Mouse (Mus musculus) olfactory bulb, adult 2 months (tissue): ENCODE data around the gene Cd47. TPM values are rescaled to one million over a fixed set of nuclear protein-coding genes. Genes with fewer than 3 reads are reported as not detected.

Experiments
- H3K27ac ChIP-seq: fragments of 200-500 bp; 2 replicates; pipeline ENCODE4 v1.5.1; 2012; ENCODE audit warnings: low read depth, low read length; ENCODE audit not compliant: insufficient read depth
- H3K4me1 ChIP-seq: fragments of 200-500 bp; 2 replicates; pipeline ENCODE4 v1.6.1; 2012; ENCODE audit warnings: low read length; ENCODE audit not compliant: control insufficient read depth, insufficient read depth
- H3K4me3 ChIP-seq: fragments of 200-500 bp; 2 replicates; pipeline ENCODE4 v1.5.1; 2012; ENCODE audit warnings: mild to moderate bottlenecking, low read depth, low read length, moderate library complexity; ENCODE audit not compliant: insufficient read depth
- CTCF ChIP-seq: fragments of 200-500 bp; IDR thresholded peaks from 2 replicates; pipeline ENCODE4 v1.5.1; 2012; ENCODE audit warnings: low read depth, mild to moderate bottlenecking, low read length, moderate library complexity; ENCODE audit not compliant: insufficient read depth
- POLR2A ChIP-seq: fragments of 200-500 bp; IDR thresholded peaks from 2 replicates; pipeline ENCODE4 v1.6.1; 2012; ENCODE audit warnings: mild to moderate bottlenecking, low read depth, low read length, moderate library complexity; ENCODE audit not compliant: insufficient read depth
- WGBS: fragments of 180-500 bp; shearing (Covaris S2); methylation state at CpG from one replicate; pipeline ENCODE4 v1.1.7; 2018; 5-methylcytosine and 5-hydroxymethylcytosine counted together
- polyA plus RNA-seq: library from polyadenylated mRNA; stranded (reverse); fragments of >200 nt; gene quantifications from 2 replicates; pipeline ENCODE4 v1.2.4, GENCODE M21; 2012; ENCODE audit warnings: low replicate concordance; ENCODE audit not compliant: missing spikeins, insufficient read depth, insufficient read length

The Cd47 gene
- polyA plus RNA-seq, 1 experiment: not detected

DNA sequence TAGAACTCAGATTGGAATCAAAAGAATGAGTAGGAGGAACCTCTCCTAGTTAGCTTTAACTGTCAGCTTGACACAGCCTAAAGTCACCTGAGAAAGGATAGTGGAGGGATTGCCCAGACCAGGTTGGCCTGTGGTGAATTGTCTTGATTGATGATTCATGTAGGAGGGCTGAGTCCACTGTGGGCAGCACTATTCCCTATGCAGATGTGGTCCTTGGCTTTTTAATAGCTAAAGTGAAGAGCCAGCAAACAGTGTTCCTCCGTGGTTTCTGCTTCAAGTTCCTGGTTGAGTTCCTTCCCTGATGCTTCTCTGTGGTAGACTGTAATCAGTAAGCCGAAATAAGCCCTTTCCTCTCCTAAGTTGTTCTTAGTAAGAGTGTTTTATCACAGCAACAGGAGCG is 91.9 kb downstream of the Cd47 start:
- Histone ChIP-seq H3K4me1 (peaks cover 9% of the 10 kb centered on the region), H3K4me3 (no peak overlapping the region), H3K27ac (no peak overlapping the region)
- no peak for TF ChIP-seq POLR2A
- TF ChIP-seq CTCF: no peak
- WGBS: 94% methylated on average over 3 of the region's 3 CpGs

DNA sequence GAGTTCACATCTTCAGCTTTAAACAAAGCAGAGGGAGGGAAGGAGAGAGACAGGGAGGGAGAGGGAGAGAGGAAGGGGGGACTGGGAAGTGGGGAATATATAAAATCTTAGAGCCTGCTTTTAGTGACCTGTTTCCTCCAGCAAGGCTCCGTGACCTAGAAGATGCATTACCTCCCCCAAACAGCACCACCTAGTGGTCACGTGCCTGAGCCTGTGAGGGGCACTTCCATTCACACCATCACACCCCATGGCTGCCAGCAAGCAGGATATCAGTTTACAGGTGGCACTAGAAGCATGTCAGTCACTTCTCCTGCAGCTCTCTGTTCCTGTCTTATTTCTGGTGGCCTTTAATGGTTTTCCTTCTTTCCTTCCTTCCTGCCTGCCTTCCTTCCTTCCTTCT is 92.6 kb downstream of the Cd47 start:
- no peak overlapping the region for H3K27ac ChIP-seq
- H3K4me1 ChIP-seq: peaks cover 9% of the 10 kb centered on the region
- 69% methylated on average over 2 of the region's 2 CpGs for WGBS
- TF ChIP-seq POLR2A: no peak
- 0 out of 2 replicates have a peak, but pooled peaks have one; percentile 17 for TF ChIP-seq CTCF
- H3K4me3 ChIP-seq: no peak overlapping the region

DNA sequence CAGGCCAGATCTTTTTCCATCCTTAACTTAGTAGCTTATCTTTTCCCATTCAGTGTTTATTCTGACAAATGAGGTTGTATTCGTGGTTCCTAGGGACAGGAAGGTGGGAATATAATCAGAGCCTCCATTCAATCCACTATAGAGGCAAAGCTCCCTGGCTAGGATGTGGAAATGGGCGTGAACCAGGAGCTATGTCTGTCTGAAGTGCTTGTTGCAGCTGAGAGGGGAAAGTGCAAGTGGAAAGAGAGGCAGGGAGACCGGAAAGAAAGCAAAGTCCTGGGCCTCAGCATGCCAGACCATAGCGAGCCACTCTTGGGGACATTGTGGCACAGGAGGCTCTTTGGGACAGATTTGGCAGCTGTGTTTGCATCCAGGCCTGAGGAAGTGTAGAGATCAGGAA is 94.3 kb downstream of the Cd47 start:
- TF ChIP-seq CTCF (no peak), POLR2A (no peak)
- 57% methylated on average over 4 of the region's 4 CpGs for WGBS
- no peak overlapping the region for H3K4me3 ChIP-seq
- H3K27ac ChIP-seq: no peak overlapping the region
- H3K4me1 ChIP-seq: peaks cover 6% of the 10 kb centered on the region

DNA sequence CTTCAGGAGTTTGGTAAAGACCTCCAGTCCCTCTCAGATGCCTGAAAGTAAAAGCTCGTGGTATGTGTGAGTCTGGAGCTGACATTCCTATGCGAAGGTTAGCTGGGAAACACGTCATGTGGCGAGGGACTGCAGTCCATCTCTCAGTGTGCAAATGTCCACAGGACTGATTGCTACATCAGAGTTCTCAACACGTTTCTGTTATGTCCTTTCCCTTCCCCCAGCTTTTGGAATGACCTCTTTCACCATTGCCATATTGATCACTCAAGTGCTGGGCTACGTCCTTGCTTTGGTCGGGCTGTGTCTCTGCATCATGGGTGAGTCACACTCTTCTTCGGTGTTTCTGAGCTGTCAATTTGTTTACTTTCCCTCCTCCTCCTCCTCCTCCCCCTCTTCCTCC is 95.8 kb downstream of the Cd47 start:
- Histone ChIP-seq H3K27ac (no peak overlapping the region), H3K4me3 (no peak overlapping the region)
- WGBS: 68% methylated on average over 8 of the region's 8 CpGs

DNA sequence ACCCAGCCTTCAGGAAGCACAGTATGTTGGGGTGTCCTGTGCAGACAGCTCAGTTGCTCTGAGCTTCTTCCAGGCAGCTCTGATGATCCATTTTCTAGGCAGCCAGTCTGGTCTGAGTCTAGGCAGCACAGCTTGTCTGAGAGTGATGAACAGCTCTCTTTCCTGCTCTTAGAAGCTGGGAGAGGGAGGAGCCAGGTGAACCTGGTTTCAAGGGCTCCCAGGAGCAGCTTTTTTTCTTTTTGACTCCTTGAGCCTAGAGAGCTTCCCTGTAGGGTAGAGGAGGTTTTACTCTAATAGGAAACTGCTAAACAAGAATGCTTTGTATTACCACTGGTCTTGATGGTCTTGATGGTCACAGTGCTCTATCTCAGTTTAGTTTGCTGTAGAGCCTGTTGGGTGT is 101.1 kb downstream of the Cd47 start:
- H3K4me1 ChIP-seq: peaks cover 10% of the 10 kb centered on the region

More for the DNA sequence above, 95.8 kb downstream of the Cd47 start:
- no peak for TF ChIP-seq CTCF
- no peak for TF ChIP-seq POLR2A
- peaks cover 6% of the 10 kb centered on the region for H3K4me1 ChIP-seq

DNA sequence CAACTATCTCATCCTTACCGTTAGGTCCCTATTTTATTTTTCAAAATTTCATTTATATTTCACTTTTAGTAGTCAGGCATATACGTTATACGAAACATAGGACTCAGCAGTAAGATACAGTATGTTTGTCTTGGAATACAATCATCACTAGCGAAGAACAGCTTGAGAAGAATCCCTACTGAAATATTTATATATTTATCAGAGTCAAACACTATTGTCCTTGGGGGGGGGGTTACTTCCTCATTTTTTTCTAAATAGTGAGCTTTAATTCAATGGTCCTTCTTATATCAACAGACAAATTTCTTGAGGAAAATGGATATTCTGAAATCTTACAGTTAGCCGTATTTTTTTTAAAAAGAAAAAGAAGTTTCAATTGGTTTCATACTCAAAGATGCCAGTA is 101.8 kb downstream of the Cd47 start:
- Histone ChIP-seq H3K4me1 (peaks cover 10% of the 10 kb centered on the region), H3K4me3 (no peak overlapping the region), H3K27ac (no peak overlapping the region)
- TF ChIP-seq CTCF: no peak
- no peak for TF ChIP-seq POLR2A
- WGBS: 95% methylated on average over 5 of the region's 5 CpGs

More for the DNA sequence above, 101.1 kb downstream of the Cd47 start:
- TF ChIP-seq POLR2A (no peak), CTCF (no peak)
- Histone ChIP-seq H3K27ac (no peak overlapping the region), H3K4me3 (no peak overlapping the region)

DNA sequence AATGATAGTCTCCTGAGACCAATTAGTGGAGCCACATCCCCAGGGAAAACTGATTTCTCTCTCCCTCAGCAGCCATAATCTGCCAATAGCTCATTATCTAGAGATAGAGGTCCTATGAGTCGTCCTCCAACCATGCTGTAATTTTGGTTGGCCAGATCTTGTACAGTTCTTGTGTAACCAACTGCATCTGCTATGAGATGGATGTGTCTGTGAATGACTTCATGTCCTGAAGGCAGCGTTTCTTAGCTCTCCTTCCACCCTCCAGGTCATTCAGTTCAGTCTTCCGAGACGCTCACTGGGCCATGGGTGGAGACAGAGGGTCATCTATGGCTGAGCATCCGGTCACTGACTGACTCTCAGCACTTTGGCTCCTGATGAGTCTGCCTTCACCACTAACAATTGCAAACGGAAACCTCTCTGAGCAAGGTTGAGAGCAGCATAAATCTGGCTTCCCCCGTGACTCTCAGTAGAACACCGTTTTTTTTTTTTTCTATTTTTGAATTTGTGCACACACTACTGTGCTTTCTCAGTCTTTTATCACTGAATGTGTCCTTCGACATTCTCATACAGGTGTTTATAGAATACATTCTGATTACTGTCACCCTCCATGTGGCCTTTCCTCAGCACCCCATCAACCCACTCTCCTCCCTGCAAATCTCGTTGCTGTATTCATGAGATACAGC is 104.1 kb downstream of the Cd47 start:
- 80% methylated on average over 10 of the region's 10 CpGs for WGBS

DNA sequence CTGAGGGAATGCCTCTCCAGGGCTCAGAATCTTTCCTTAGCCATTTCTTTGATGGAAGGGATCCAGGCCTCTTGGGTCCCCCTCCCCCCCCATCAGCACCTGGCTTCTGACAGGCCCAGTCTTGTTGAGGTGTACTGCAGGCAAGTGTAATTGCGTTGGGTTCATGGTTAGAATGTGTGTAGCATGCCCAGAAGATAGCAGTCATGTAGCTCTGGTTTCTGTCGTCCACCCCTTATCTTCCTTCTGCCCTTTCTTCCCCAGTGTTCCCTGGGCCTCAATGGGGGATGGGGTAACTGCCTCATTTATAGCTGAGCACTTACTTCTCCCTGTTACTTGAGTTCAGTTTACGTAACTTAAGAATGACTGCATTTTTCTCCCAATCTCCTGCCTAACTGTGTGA is 104.7 kb downstream of the Cd47 start:
- 85% methylated on average over 3 of the region's 3 CpGs for WGBS
- no peak overlapping the region for H3K27ac ChIP-seq
- no peak for TF ChIP-seq POLR2A
- TF ChIP-seq CTCF: no peak

More for the DNA sequence above, 104.1 kb downstream of the Cd47 start:
- no peak for TF ChIP-seq POLR2A
- Histone ChIP-seq H3K4me1 (peaks cover 10% of the 10 kb centered on the region), H3K27ac (no peak overlapping the region), H3K4me3 (no peak overlapping the region)

DNA sequence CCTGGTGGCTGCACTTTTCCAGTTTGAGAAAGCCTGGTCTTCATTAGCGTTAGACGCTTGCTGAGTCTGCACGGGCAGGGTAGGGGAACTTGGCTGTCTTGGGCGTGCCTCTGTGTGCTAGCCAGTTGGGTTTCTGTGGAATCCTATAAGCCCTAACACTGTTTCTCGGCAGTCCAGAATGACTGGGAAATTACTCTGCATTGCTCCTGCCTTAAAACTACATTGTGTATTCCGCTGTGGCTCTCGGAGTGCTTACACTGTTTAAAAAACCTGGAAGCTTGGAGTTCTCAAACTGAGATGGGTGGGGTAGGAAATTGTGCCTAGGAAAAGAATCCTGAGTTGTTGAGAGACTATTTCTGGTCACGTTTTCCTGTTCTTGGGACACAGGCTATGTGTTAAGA is 105.3 kb downstream of the Cd47 start:
- peak overlapping the region; percentile 54 for H3K27ac ChIP-seq
- H3K4me1 ChIP-seq: peaks cover 10% of the 10 kb centered on the region
- no peak overlapping the region for H3K4me3 ChIP-seq
- TF ChIP-seq POLR2A (no peak), CTCF (no peak)
- WGBS: 29% methylated on average over 8 of the region's 8 CpGs

More for the DNA sequence above, 104.7 kb downstream of the Cd47 start:
- Histone ChIP-seq H3K4me3 (no peak overlapping the region), H3K4me1 (peaks cover 10% of the 10 kb centered on the region)
